Mouse (Mus musculus) midbrain, embryonic 11.5 days (tissue): ENCODE data around the gene 1190005I06Rik. TPM values are rescaled to one million over a fixed set of nuclear protein-coding genes. Genes with fewer than 3 reads are reported as not detected.
"Not testable (repeated sequence)": the region's sequence is repeated elsewhere in the genome, so short reads cannot be mapped to it uniquely, and the experiment has no call there.

Experiments
- ATAC-seq: fragments of 200-750 bp; cut with Nextera tagmentation; 2 replicates; pipeline ENCODE4 v1.8.0; 2017; ENCODE audit warnings: moderate TSS enrichment, moderate library complexity; ENCODE audit not compliant: low FRiP score
- DNase-seq: peaks from one replicate; pipeline ENCODE4 v3.0.0; 2015; ENCODE audit warnings: low spot score; ENCODE audit errors: missing footprints
- H3K27ac ChIP-seq: fragments of 300-500 bp; sonication (generic); 2 replicates; pipeline ENCODE4 v1.5.1; 2014; ENCODE audit warnings: low read depth, low read length
- H3K27me3 ChIP-seq: fragments of 300-500 bp; sonication (generic); 2 replicates; pipeline ENCODE4 v1.6.1; 2014; ENCODE audit warnings: mild to moderate bottlenecking, low read length, moderate library complexity, mixed read lengths; ENCODE audit not compliant: control insufficient read depth, insufficient read depth
- H3K36me3 ChIP-seq: fragments of 300-500 bp; sonication (generic); 2 replicates; pipeline ENCODE4 v1.6.1; 2014; ENCODE audit warnings: mild to moderate bottlenecking, low read length, moderate library complexity, mixed read lengths; ENCODE audit not compliant: control insufficient read depth, insufficient read depth
- H3K4me1 ChIP-seq: fragments of 300-500 bp; sonication (generic); 2 replicates; pipeline ENCODE4 v1.6.1; 2014; ENCODE audit warnings: low read length; ENCODE audit not compliant: control insufficient read depth, insufficient read depth
- H3K4me2 ChIP-seq: fragments of 300-500 bp; sonication (generic); 2 replicates; pipeline ENCODE4 v1.6.1; 2014; ENCODE audit warnings: mild to moderate bottlenecking, moderate library complexity
- H3K4me3 ChIP-seq: fragments of 300-500 bp; sonication (generic); 2 replicates; pipeline ENCODE4 v1.5.1; 2014; ENCODE audit warnings: low read depth, low read length
- H3K9ac ChIP-seq: fragments of 300-500 bp; sonication (generic); 2 replicates; pipeline ENCODE4 v1.6.1; 2014; ENCODE audit warnings: low read length
- H3K9me3 ChIP-seq: fragments of 300-500 bp; sonication (generic); 2 replicates; pipeline ENCODE4 v1.6.1; 2016; ENCODE audit warnings: low read length; ENCODE audit not compliant: control insufficient read depth
- WGBS: fragments of 180-500 bp; shearing (Covaris S2); extraction: QIAGEN DNeasy Blood & Tissue Kit; methylation state at CpG from one replicate; pipeline ENCODE4 v1.1.7; 2014; 5-methylcytosine and 5-hydroxymethylcytosine counted together
- polyA plus RNA-seq: library from polyadenylated mRNA; unstranded; fragments of >200 nt; fragmentation: Nextera tagmentation; extraction: Ambion mirVana; gene quantifications from 2 replicates; pipeline ENCODE4 v1.2.1, GENCODE M21; 2014

Gene 1190005I06Rik
- polyA plus RNA-seq, 1 experiment from 2014 or later = 4.4 TPM

DNA sequence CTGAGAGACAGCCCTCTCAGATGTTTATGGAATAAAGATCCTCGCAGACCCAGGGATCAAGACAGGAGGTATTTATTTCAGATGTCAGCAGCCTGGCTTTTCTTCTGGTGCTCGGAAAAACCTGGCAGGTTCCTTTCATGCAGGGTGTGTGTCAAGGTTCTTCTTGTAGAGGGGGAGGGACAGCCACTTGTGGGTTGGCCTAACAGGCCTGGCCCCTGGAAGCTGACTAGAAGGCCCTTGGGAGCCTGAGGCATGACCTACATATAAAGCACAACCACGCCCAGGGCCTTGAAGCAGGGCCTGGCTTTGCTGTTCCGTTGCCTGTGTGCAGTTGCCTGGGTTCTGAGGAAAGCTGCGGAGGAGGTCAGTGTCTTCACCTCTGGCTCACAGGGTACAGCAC, 37.7 kb upstream of the 1190005I06Rik start:
- Histone ChIP-seq H3K27ac (no peak overlapping the region), H3K4me3 (no peak overlapping the region), H3K9ac (no peak overlapping the region), H3K4me1 (no peaks in the 10 kb centered on the region), H3K36me3 (no peaks in the 10 kb centered on the region), H3K9me3 (no peaks in the 10 kb centered on the region), H3K4me2 (no peak overlapping the region), H3K27me3 (no peaks in the 10 kb centered on the region)
- 73% methylated on average over 5 of the region's 5 CpGs for WGBS
- DNase-seq = no peak
- ATAC-seq = no peak

DNA sequence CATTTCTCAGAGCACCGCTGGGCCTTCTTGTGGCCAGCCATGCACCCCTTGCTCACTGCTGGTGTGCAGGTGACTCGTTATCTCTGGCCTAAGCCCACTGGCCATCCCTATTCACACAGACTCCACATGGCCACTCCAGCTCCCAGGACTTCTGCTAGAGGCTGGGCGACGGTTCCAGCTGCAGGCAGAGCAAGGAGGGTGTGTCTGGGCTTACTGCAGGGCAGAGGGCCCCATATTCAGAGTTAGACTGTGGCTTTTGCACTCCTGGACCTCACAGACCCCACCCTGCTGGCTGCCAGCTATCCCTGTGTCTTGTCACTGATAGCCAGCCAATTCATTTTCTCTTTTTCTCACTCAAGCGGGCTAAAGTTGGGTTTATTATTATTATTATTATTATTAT, 36.6 kb upstream of the 1190005I06Rik start:
- no peaks in the 10 kb centered on the region for H3K9me3 ChIP-seq
- 0 out of 2 replicates have a peak overlapping the region, but pooled peaks have one; percentile 16 for H3K9ac ChIP-seq
- no peaks in the 10 kb centered on the region for H3K27me3 ChIP-seq
- H3K4me2 ChIP-seq = no peak overlapping the region
- 55% methylated on average over 5 of the region's 5 CpGs for WGBS
- no peak for DNase-seq
- no peaks in the 10 kb centered on the region for H3K36me3 ChIP-seq
- H3K4me3 ChIP-seq = no peak overlapping the region
- H3K4me1 ChIP-seq = no peaks in the 10 kb centered on the region
- H3K27ac ChIP-seq = no peak overlapping the region
- ATAC-seq = no peak

DNA sequence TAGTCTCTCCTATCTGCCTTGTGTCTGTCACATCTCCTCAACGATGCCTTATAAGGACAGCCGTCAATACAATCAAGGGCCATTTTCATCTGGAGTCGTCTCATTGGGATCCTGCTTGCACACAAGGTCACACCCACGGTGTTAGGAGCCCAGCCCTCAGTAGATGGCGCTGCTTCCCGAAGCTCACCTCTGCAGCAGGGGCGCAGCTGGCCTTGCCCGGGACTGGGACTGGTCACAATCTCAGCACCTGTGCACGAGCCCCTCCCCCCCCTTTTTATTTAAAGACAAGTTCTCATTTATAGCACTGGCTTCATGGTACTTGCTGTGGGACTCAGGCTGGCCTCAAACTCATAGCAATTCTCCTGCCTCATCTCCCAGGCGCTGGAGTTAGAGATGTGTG, 36.2 kb upstream of the 1190005I06Rik start:
- 14% methylated on average over 10 of the region's 10 CpGs for WGBS
- peak; percentile 93 for DNase-seq
- Histone ChIP-seq H3K4me1 (no peaks in the 10 kb centered on the region), H3K27me3 (no peaks in the 10 kb centered on the region), H3K4me2 (no peak overlapping the region), H3K27ac (no peak overlapping the region), H3K36me3 (no peaks in the 10 kb centered on the region), H3K9me3 (no peaks in the 10 kb centered on the region), H3K9ac (no peak overlapping the region), H3K4me3 (no peak overlapping the region)
- ATAC-seq = peak; percentile 62; the same call in 1 of the 2 replicates

DNA sequence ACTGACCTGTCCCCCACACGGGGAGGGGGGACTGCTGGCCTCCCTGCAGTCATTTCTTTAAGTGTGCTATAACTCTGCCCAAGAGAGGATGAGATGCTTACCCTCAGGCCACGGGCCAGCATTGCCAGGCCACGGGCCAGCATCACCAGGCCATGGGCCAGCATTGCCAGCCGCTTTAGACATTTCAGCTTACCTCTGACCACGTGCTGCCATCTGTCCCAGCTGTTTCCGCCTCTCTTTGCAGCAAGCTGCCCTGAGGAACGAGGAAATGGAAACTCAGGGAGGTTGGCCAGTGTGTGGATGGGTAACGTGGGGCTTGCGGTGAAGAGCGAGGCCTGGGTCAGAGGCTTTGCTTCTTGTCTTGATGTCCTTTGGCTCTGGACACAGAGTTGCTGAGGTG, 33.7 kb upstream of the 1190005I06Rik start:
- no peaks in the 10 kb centered on the region for H3K36me3 ChIP-seq
- H3K9ac ChIP-seq = no peak overlapping the region
- WGBS = 79% methylated on average over 10 of the region's 10 CpGs
- no peak overlapping the region for H3K4me2 ChIP-seq
- H3K9me3 ChIP-seq = no peaks in the 10 kb centered on the region
- no peaks in the 10 kb centered on the region for H3K4me1 ChIP-seq
- ATAC-seq (no peak), DNase-seq (no peak)
- no peaks in the 10 kb centered on the region for H3K27me3 ChIP-seq
- no peak overlapping the region for H3K27ac ChIP-seq
- H3K4me3 ChIP-seq = no peak overlapping the region

DNA sequence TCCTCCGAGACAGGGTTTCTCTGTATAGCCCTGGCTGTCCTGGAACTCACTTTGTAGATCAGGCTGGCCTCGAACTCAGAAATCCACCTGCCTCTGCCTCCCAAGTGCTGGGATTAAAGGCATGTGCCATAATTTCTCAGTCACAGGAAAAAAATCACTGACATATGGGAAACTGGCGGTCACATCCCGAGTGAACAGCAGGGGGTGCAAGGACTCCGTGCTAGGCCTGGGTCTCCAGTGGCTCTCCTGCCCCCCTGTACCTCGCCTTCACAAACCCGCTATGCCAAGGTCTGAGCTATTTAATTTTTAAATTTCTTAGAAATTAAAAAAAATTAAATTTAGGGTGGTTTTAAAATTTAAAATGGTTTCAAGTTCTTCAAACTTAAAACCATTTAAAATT, 33.0 kb upstream of the 1190005I06Rik start:
- WGBS = 68% methylated on average over 7 of the region's 7 CpGs
- H3K36me3 ChIP-seq, H3K4me1 ChIP-seq, H3K4me2 ChIP-seq, H3K27me3 ChIP-seq, H3K9me3 ChIP-seq, H3K4me3 ChIP-seq, H3K27ac ChIP-seq, H3K9ac ChIP-seq, ATAC-seq: not testable (repeated sequence)
- DNase-seq = peak; percentile 88

DNA sequence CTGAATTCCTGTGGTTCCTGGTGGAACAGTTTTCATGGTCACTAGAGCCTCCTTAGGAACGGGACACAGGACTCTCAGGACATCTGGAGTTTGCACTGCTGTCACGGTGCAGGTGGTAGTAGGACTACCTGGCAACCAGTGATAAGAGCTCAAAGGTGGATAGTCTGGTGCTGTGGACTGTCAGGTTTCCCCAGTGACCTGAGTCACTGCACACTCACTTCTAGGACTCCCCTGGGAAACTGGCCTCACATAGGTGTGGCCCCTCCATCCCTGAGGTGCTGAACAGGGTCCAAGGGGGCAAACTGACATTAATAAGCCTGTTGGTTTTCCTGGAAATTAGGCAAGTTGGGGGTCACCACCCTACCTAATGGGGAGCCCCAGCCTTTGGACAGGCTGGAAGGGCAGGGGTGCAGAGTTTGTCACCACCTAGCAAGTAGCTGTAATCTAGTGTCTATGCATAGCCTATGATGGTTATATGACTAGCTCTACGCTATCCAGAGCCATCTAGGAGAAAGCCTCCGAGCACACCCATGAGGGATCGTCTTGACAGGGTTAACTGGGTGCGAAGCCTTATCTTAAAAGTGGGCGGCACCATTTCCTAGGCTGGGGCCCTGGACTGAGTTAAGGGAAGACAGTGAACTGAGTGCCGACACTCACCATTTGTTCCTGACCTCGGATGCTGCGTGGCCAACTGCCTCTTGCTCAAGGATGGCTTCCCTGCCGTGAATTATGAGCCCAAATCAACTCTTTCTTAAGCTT, 32.4 kb upstream of the 1190005I06Rik start:
- 74% methylated on average over 11 of the region's 11 CpGs for WGBS
- no peak overlapping the region for H3K4me2 ChIP-seq
- H3K27ac ChIP-seq = no peak overlapping the region
- DNase-seq = no peak
- ATAC-seq = no peak
- H3K36me3 ChIP-seq = no peaks in the 10 kb centered on the region
- no peaks in the 10 kb centered on the region for H3K4me1 ChIP-seq
- no peak overlapping the region for H3K9ac ChIP-seq
- no peak overlapping the region for H3K4me3 ChIP-seq
- no peaks in the 10 kb centered on the region for H3K27me3 ChIP-seq
- no peaks in the 10 kb centered on the region for H3K9me3 ChIP-seq

DNA sequence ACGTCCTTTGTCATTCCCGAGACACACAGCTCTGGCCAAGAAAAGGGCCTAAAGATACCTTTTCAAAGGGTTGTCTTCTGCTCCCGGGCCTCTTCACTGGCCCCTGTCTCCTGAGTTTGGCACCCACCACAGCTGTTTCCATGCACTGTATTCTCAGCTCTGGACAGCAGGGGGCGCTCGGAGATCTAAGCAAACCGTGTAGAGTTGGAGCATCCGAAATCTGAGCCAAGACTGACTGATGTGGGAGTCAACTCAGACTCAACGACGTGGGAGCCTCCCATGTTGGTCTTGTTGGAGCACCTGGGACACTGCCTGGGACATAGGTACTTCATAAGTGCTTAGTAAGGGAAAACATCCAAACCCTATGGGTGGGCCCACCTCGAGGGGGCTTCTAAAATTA, 31.0 kb upstream of the 1190005I06Rik start:
- DNase-seq = peak; percentile 99
- Histone ChIP-seq H3K9ac (no peak overlapping the region), H3K9me3 (no peaks in the 10 kb centered on the region), H3K27ac (no peak overlapping the region), H3K4me3 (no peak overlapping the region), H3K4me2 (no peak overlapping the region), H3K4me1 (no peaks in the 10 kb centered on the region), H3K36me3 (peaks cover under 1% of the 10 kb centered on the region), H3K27me3 (no peaks in the 10 kb centered on the region)
- WGBS = 13% methylated on average over 10 of the region's 10 CpGs
- peak; percentile 52; the same call in 1 of the 2 replicates for ATAC-seq

DNA sequence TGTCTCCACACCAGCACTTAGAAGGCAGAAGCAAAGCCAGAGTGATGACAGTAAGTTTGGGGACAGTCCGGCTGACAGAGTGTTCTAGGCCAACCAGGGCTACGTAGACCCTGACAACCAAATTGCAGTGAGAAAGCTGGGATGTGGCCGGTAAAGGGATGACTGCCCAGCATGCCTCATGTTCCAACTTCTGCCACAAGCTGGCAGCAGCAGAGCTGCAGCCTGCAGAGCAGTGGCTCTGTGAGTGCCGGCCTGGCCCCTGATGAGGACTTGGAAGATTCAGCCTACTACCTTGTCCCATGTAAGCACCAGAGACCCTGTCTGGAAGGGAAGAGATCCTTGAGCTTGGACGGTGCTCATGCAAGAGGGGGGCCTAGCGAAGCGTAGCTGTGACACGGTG, 28.3 kb upstream of the 1190005I06Rik start:
- H3K9me3 ChIP-seq = no peaks in the 10 kb centered on the region
- WGBS = 72% methylated on average over 8 of the region's 8 CpGs
- H3K27me3 ChIP-seq = no peaks in the 10 kb centered on the region
- H3K27ac ChIP-seq = no peak overlapping the region
- no peak overlapping the region for H3K9ac ChIP-seq
- no peaks in the 10 kb centered on the region for H3K4me1 ChIP-seq
- no peak overlapping the region for H3K4me2 ChIP-seq
- DNase-seq (no peak), ATAC-seq (no peak)
- no peak overlapping the region for H3K4me3 ChIP-seq
- peaks cover 10% of the 10 kb centered on the region for H3K36me3 ChIP-seq

DNA sequence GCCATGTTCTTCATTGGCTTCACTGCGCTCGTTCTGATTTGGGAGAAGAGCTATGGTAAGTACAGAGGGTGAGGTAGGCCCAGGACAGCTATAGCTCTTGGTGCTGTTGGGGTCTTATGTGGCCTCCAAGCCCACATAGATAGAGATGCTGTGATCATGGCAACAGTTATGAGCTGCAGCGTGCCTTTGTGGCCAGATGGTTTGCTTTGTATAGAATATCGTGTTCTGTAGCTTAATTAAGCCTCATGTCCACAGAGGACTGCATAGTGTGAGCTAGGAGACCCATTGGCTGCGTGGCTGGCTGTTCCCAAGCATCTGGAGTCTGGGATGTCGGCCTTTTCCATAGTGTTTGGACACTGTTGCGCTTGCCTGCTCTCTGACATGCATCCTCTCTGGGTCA, 25.9 kb upstream of the 1190005I06Rik start:
- Histone ChIP-seq H3K4me1 (peaks cover 6% of the 10 kb centered on the region), H3K36me3 (peaks cover 10% of the 10 kb centered on the region), H3K27ac (no peak overlapping the region), H3K9ac (no peak overlapping the region), H3K4me3 (no peak overlapping the region), H3K4me2 (no peak overlapping the region), H3K9me3 (no peaks in the 10 kb centered on the region), H3K27me3 (no peaks in the 10 kb centered on the region)
- 97% methylated on average over 7 of the region's 7 CpGs for WGBS
- DNase-seq (no peak), ATAC-seq (no peak)
